Mouse (Mus musculus) lung, postnatal 0 days (tissue): ENCODE results near the gene Soga1. TPM values are rescaled to one million over a fixed set of nuclear protein-coding genes. Genes with fewer than 3 reads are reported as not detected.

Experiments used
- ATAC-seq: fragments of 200-750 bp; cut with Nextera tagmentation; 2 replicates; pipeline ENCODE4 v1.8.0; 2017; ENCODE audit warnings: moderate library complexity
- DNase-seq: peaks from one replicate; pipeline ENCODE4 v3.0.0-alpha.2; 2016; ENCODE audit warnings: low spot score
- H3K27ac ChIP-seq: fragments of 300-500 bp; sonication (generic); 2 replicates; pipeline ENCODE4 v1.5.1; 2014; ENCODE audit warnings: antibody characterized with exemption, mild to moderate bottlenecking, low read length, mixed read lengths
- H3K27me3 ChIP-seq: fragments of 300-500 bp; sonication (generic); replicated peaks from 2 replicates; pipeline ENCODE4 v1.6.1; 2014; ENCODE audit warnings: low read length, mixed read lengths; ENCODE audit not compliant: insufficient read depth
- H3K36me3 ChIP-seq: fragments of 300-500 bp; sonication (generic); 2 replicates; pipeline ENCODE4 v1.6.1; 2014; ENCODE audit warnings: low read length, mixed read lengths; ENCODE audit not compliant: insufficient read depth
- H3K4me1 ChIP-seq: fragments of 300-500 bp; sonication (generic); 2 replicates; pipeline ENCODE4 v1.6.1; 2014; ENCODE audit warnings: antibody characterized with exemption, low read depth, low read length, mixed read lengths; ENCODE audit not compliant: insufficient read depth
- H3K4me2 ChIP-seq: fragments of 300-500 bp; sonication (generic); replicated peaks from 2 replicates; pipeline ENCODE4 v1.6.1; 2014; ENCODE audit warnings: low read depth, mild to moderate bottlenecking, low read length, moderate library complexity, mixed read lengths
- H3K4me3 ChIP-seq: fragments of 300-500 bp; sonication (generic); 2 replicates; pipeline ENCODE4 v1.5.1; 2014; ENCODE audit warnings: low read depth, low read length
- H3K9ac ChIP-seq: fragments of 300-500 bp; sonication (generic); replicated peaks from 2 replicates; pipeline ENCODE4 v1.6.1; 2014; ENCODE audit warnings: low read depth, mild to moderate bottlenecking
- H3K9me3 ChIP-seq: fragments of 300-500 bp; sonication (generic); 2 replicates; pipeline ENCODE4 v1.6.1; 2016; ENCODE audit warnings: low read length, mixed read lengths
- CTCF ChIP-seq: IDR thresholded peaks from 2 replicates; pipeline ENCODE4 v1.5.1; 2016; ENCODE audit warnings: antibody characterized with exemption, mild to moderate bottlenecking
- EP300 ChIP-seq: IDR thresholded peaks from 2 replicates; pipeline ENCODE4 v1.6.1; 2016; ENCODE audit warnings: antibody characterized with exemption, mild to moderate bottlenecking, control low read depth
- WGBS: fragments of 180-500 bp; shearing (Covaris S2); extraction: QIAGEN DNeasy Blood & Tissue Kit; methylation state at CpG from one replicate; pipeline ENCODE4 v1.1.7; 2014; 5-methylcytosine and 5-hydroxymethylcytosine counted together
- polyA plus RNA-seq: library from polyadenylated mRNA; unstranded; fragments of >200 nt; fragmentation: Nextera tagmentation; extraction: Ambion mirVana; gene quantifications from 2 replicates; pipeline ENCODE4 v1.2.1, GENCODE M21; 2015

Soga1 gene
- polyA plus RNA-seq, 1 experiment from 2014 or later: 2.5 TPM

DNA sequence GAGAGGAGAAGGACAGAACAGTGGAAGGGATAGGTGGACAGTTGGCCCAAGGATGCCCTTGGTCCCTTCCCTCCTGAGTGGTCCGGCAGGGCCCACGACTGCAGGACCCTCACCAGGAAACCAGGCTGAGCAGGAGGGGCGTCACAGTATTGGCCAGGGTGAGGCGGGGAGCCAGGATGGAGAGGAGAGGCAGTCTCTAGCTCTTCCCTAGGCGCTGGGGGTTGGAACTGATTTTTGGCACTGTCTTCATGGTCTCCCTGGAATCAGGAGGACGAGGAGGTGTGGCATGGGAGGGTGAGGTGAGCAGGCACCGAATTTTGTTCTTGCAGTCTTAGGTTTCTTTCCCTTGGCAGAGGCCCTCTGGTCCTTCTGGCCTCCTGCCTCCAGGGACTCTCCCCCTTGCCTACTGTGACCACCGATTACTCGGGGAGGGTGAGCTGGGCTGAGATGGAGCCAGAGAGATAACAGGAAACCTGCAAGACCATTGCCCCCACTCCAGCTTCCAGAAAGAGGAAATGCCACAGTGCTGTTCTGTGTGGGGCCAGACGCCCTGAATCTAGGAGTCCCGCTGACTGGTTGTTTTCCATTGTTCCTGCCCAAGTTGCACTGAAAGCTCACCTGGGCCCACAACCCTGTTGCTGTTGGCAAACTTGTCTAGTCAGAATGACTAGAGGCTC, 68.3 kb downstream of the Soga1 start:
- H3K27ac ChIP-seq: no peak overlapping the region
- no peak; the same call in 1 of the 2 replicates for TF ChIP-seq CTCF
- TF ChIP-seq EP300: no peak
- H3K36me3 ChIP-seq: peaks cover 2% of the 10 kb centered on the region; the same call in 1 of the 2 replicates
- H3K9ac ChIP-seq: no peak overlapping the region
- H3K9me3 ChIP-seq: no peaks in the 10 kb centered on the region
- 33% methylated on average over 11 of the region's 11 CpGs for WGBS
- H3K4me3 ChIP-seq: no peak overlapping the region
- no peak overlapping the region for H3K4me2 ChIP-seq
- H3K4me1 ChIP-seq: peaks cover 9% of the 10 kb centered on the region; the same call in 1 of the 2 replicates
- no peaks in the 10 kb centered on the region for H3K27me3 ChIP-seq
- DNase-seq (no peak), ATAC-seq (peak; percentile 5; the same call in 1 of the 2 replicates)

- H3K27me3 ChIP-seq: no peaks in the 10 kb centered on the region
- H3K4me1 ChIP-seq: peaks cover 9% of the 10 kb centered on the region; the same call in 1 of the 2 replicates
- TF ChIP-seq EP300 (no peak), CTCF (no peak)
- H3K9ac ChIP-seq: no peak overlapping the region
- H3K9me3 ChIP-seq: no peaks in the 10 kb centered on the region
- no peak overlapping the region for H3K4me2 ChIP-seq
- peak; percentile 18 for ATAC-seq
- H3K27ac ChIP-seq: no peak overlapping the region
- DNase-seq: peak; percentile 34
- no peak overlapping the region for H3K4me3 ChIP-seq
- H3K36me3 ChIP-seq: no peaks in the 10 kb centered on the region
These were observed 68.9 kb downstream of the Soga1 start for GRCm38 (mm10) chr2:157010121-157010520.

GRCm38 (mm10) chr2:157008509-157008908, 70.5 kb downstream of the Soga1 start:
- no peak for TF ChIP-seq EP300
- Histone ChIP-seq H3K4me2 (no peak overlapping the region), H3K4me1 (peaks cover 9% of the 10 kb centered on the region; the same call in 1 of the 2 replicates), H3K27me3 (no peaks in the 10 kb centered on the region), H3K4me3 (no peak overlapping the region), H3K9me3 (no peaks in the 10 kb centered on the region), H3K9ac (no peak overlapping the region), H3K27ac (no peak overlapping the region), H3K36me3 (no peaks in the 10 kb centered on the region)
- DNase-seq (no peak), ATAC-seq (no peak)

GRCm38 (mm10) chr2:157007234-157007596, 71.8 kb downstream of the Soga1 start:
- H3K9ac ChIP-seq: peak overlapping the region; percentile 54
- DNase-seq (no peak), ATAC-seq (peak; percentile 27)
- H3K4me2 ChIP-seq: peak overlapping the region; percentile 96
- no peaks in the 10 kb centered on the region for H3K9me3 ChIP-seq
- peak overlapping the region; percentile 73 for H3K4me3 ChIP-seq
- H3K4me1 ChIP-seq: peaks cover 9% of the 10 kb centered on the region; the same call in 1 of the 2 replicates
- H3K27me3 ChIP-seq: no peaks in the 10 kb centered on the region
- 20% methylated on average over 5 of the region's 5 CpGs for WGBS
- TF ChIP-seq CTCF: no peak
- no peak for TF ChIP-seq EP300
- no peaks in the 10 kb centered on the region for H3K36me3 ChIP-seq
- H3K27ac ChIP-seq: peak overlapping the region; percentile 20

GRCm38 (mm10) chr2:157006511-157007233, 72.4 kb downstream of the Soga1 start, which contains the start of gene Dsn1:
Gene Dsn1, minus strand, starts transcription at chr2:157007154.
- Histone ChIP-seq H3K36me3 (no peaks in the 10 kb centered on the region), H3K9ac (peak within 1 kb of the TSS; percentile 54), H3K4me2 (peak within 1 kb of the TSS; percentile 96), H3K4me1 (peaks cover 9% of the 10 kb centered on the region; the same call in 1 of the 2 replicates), H3K27ac (peak within 1 kb of the TSS; percentile 20), H3K9me3 (no peaks in the 10 kb centered on the region), H3K4me3 (peak within 1 kb of the TSS; percentile 73), H3K27me3 (no peaks in the 10 kb centered on the region)
- TF ChIP-seq EP300 (no peak), CTCF (no peak)
- peak; percentile 81 for ATAC-seq
- peak; percentile 93 for DNase-seq
- under 1% methylated on average over 40 of the region's 56 CpGs for WGBS

DNA sequence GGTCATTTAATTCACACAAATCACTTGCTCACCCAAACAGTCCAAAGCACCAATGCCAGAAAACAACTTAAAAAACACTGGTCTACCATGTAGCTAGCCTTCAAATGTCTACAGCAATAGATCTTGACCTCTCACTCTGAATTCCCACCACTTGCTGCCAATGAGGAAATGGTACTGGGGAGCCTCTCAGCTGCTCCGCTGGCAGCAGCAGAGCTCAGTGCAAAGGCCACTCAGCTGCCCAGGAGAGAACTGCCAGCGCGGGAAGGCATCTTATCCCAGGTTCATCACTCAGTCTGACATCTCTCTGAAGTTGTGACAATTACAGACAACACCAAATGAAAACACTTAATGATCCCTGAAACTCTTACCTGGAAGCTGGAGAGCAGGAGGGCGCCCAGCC, 76.7 kb downstream of the Soga1 start:
- H3K9me3 ChIP-seq: no peaks in the 10 kb centered on the region
- DNase-seq (no peak), ATAC-seq (no peak)
- no peaks in the 10 kb centered on the region for H3K27me3 ChIP-seq
- H3K27ac ChIP-seq: no peak overlapping the region
- peaks cover 7% of the 10 kb centered on the region; the same call in 1 of the 2 replicates for H3K4me1 ChIP-seq
- TF ChIP-seq EP300: no peak
- no peak for TF ChIP-seq CTCF
- no peak overlapping the region for H3K4me2 ChIP-seq
- H3K36me3 ChIP-seq: no peaks in the 10 kb centered on the region
- H3K9ac ChIP-seq: no peak overlapping the region
- H3K4me3 ChIP-seq: no peak overlapping the region
- 88% methylated on average over 4 of the region's 4 CpGs for WGBS
